ENCODE assay signal across 1 mouse cellular context in genomic region chr2:167368328-167368727, GRCm38 (mm10).
TF ChIP-seq lines count a peak whose summit lies in the region.

No protein-coding gene starts in this region.

TF ChIP-seq in CH12.LX, 34 proteins besides CTCF, POLR2A, EP300 and RAD21 (continued from another document):
- peak; percentile 28; the same call in 1 of the 2 replicates for TF ChIP-seq CHD2 (IDR thresholded peaks at IDR 0.05; ENCODE audit: low read length)
- peak; percentile 65 for TF ChIP-seq HCFC1 (IDR thresholded peaks at IDR 0.05; ENCODE audit: low read depth, low read length)
- TF ChIP-seq BHLHE40 (IDR thresholded peaks at IDR 0.05; ENCODE audit: low read depth, low read length): peak; percentile 90
- TF ChIP-seq ELF1 (IDR thresholded peaks at IDR 0.05; ENCODE audit: low read depth, low read length): peak; percentile 85
- TF ChIP-seq USF2 (conservative IDR thresholded peaks at IDR 0.05; ENCODE audit: low read depth, low read length): no peak
- TF ChIP-seq MYC (IDR thresholded peaks at IDR 0.05; ENCODE audit: low read depth, low read length): no peak
- TF ChIP-seq PAX5 (IDR thresholded peaks at IDR 0.05; ENCODE audit: low read length): no peak
- TF ChIP-seq SMC3 (IDR thresholded peaks at IDR 0.05; ENCODE audit: low read depth, low read length): peak; percentile 30
- TF ChIP-seq MXI1 (IDR thresholded peaks at IDR 0.05; ENCODE audit: low read depth, low read length): no peak; the same call in 1 of the 2 replicates
- no peak for TF ChIP-seq E2F4 (IDR thresholded peaks at IDR 0.05; ENCODE audit: insufficient replicate concordance, low read depth, low read length)
- TF ChIP-seq JUN (IDR thresholded peaks at IDR 0.05; ENCODE audit: insufficient read depth, low read depth, low read length): no peak
- no peak for TF ChIP-seq ZC3H11A (IDR thresholded peaks at IDR 0.05; ENCODE audit: low read depth, low read length)
- no peak for TF ChIP-seq USF1 (IDR thresholded peaks at IDR 0.05; ENCODE audit: low read depth, low read length)
- TF ChIP-seq MAFK (IDR thresholded peaks at IDR 0.05; ENCODE audit: insufficient replicate concordance, low read length): 0 out of 2 replicates have a peak, but pooled peaks have one; percentile 14
- TF ChIP-seq UBTF (IDR thresholded peaks at IDR 0.05; ENCODE audit: low read depth, low read length): no peak
- peak; percentile 91 for TF ChIP-seq ETS1 (conservative IDR thresholded peaks at IDR 0.05; ENCODE audit: low read depth, low read length)
- TF ChIP-seq KAT2A (IDR thresholded peaks at IDR 0.05; ENCODE audit: insufficient replicate concordance, low read length): 0 out of 2 replicates have a peak, but pooled peaks have one; percentile 34
